Mouse (Mus musculus): ENCODE measurements around the gene Rapsn. TPM values are rescaled to one million over a fixed set of nuclear protein-coding genes. Genes with fewer than 3 reads are reported as not detected.

The Rapsn gene
- polyA plus RNA-seq, 1 experiment: 1.9 TPM

- TF ChIP-seq POLR2A (IDR thresholded peaks at IDR 0.05; ENCODE audit: extremely low read depth, insufficient read depth, low read length) (no peak), CTCF (IDR thresholded peaks at IDR 0.05; ENCODE audit: extremely low read depth, insufficient read depth, low read length) (no peak)
- no peak overlapping the region for H3K4me3 ChIP-seq (ENCODE audit: insufficient read depth, low read length)
- peaks cover 5% of the 10 kb centered on the region; the same call in 1 of the 2 replicates for H3K4me1 ChIP-seq (ENCODE audit: control insufficient read depth, insufficient read depth, low read length)
- H3K27ac ChIP-seq (ENCODE audit: insufficient read depth, low read length): no peak overlapping the region
Measured at GRCm38 (mm10) chr2:91051917-91052316, 16.5 kb downstream of the Rapsn start.

- no peak overlapping the region for H3K27ac ChIP-seq (ENCODE audit: insufficient read depth, low read length)
- peaks cover 5% of the 10 kb centered on the region; the same call in 1 of the 2 replicates for H3K4me1 ChIP-seq (ENCODE audit: control insufficient read depth, insufficient read depth, low read length)
- H3K4me3 ChIP-seq (ENCODE audit: insufficient read depth, low read length): no peak overlapping the region
- TF ChIP-seq POLR2A (IDR thresholded peaks at IDR 0.05; ENCODE audit: extremely low read depth, insufficient read depth, low read length) (no peak), CTCF (IDR thresholded peaks at IDR 0.05; ENCODE audit: extremely low read depth, insufficient read depth, low read length) (no peak)
Measured at GRCm38 (mm10) chr2:91052752-91053151, 17.3 kb downstream of the Rapsn start.

GRCm38 (mm10) chr2:91053181-91053933 is 17.9 kb downstream of the Rapsn start:
- TF ChIP-seq CTCF (IDR thresholded peaks at IDR 0.05; ENCODE audit: extremely low read depth, insufficient read depth, low read length): no peak
- no peak for TF ChIP-seq POLR2A (IDR thresholded peaks at IDR 0.05; ENCODE audit: extremely low read depth, insufficient read depth, low read length)
- Histone ChIP-seq H3K4me3 (ENCODE audit: insufficient read depth, low read length) (peak overlapping the region; percentile 88), H3K4me1 (ENCODE audit: control insufficient read depth, insufficient read depth, low read length) (peaks cover 5% of the 10 kb centered on the region; the same call in 1 of the 2 replicates), H3K27ac (ENCODE audit: insufficient read depth, low read length) (no peak overlapping the region)

DNA sequence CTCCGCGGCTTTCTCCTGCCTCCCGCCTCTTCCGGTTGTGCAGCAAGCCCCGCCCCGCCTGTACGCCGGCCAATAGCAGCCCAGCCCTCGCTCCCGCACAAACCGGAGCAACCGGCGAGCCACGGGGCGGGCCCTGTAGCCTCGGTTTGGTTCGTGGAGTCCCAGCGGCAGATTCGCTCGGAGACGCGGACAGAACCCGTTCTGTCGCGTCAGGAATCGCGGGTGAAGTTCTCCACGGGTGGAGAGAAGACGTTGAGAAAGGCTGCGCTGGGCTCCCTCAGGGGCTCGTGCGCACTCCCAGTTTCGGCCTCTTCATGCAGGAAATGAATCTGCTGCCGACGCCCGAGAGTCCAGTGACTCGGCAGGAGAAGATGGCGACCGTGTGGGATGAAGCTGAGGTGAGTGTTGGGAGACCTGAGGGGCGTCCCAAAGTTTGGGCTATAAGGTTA is 18.5 kb downstream of the Rapsn start, which contains the start of gene Psmc3:
Psmc3 (plus strand) TSS at position 76 of the 449 bp plus-strand sequence.
- H3K4me1 ChIP-seq (ENCODE audit: control insufficient read depth, insufficient read depth, low read length): peaks cover 5% of the 10 kb centered on the region; the same call in 1 of the 2 replicates
- peak within 1 kb of the TSS; percentile 88 for H3K4me3 ChIP-seq (ENCODE audit: insufficient read depth, low read length)
- peak within 1 kb of the TSS; percentile 89 for H3K27ac ChIP-seq (ENCODE audit: insufficient read depth, low read length)
- peak; percentile 87 for TF ChIP-seq POLR2A (IDR thresholded peaks at IDR 0.05; ENCODE audit: extremely low read depth, insufficient read depth, low read length)
- no peak for TF ChIP-seq CTCF (IDR thresholded peaks at IDR 0.05; ENCODE audit: extremely low read depth, insufficient read depth, low read length)

GRCm38 (mm10) chr2:91058435-91058834 is 23.0 kb downstream of the Rapsn start:
- no peak for TF ChIP-seq CTCF (IDR thresholded peaks at IDR 0.05; ENCODE audit: extremely low read depth, insufficient read depth, low read length)
- no peak for TF ChIP-seq POLR2A (IDR thresholded peaks at IDR 0.05; ENCODE audit: extremely low read depth, insufficient read depth, low read length)
- no peak overlapping the region for H3K27ac ChIP-seq (ENCODE audit: insufficient read depth, low read length)
- no peak overlapping the region for H3K4me3 ChIP-seq (ENCODE audit: insufficient read depth, low read length)
- H3K4me1 ChIP-seq (ENCODE audit: control insufficient read depth, insufficient read depth, low read length): peaks cover 9% of the 10 kb centered on the region; the same call in 1 of the 2 replicates

DNA sequence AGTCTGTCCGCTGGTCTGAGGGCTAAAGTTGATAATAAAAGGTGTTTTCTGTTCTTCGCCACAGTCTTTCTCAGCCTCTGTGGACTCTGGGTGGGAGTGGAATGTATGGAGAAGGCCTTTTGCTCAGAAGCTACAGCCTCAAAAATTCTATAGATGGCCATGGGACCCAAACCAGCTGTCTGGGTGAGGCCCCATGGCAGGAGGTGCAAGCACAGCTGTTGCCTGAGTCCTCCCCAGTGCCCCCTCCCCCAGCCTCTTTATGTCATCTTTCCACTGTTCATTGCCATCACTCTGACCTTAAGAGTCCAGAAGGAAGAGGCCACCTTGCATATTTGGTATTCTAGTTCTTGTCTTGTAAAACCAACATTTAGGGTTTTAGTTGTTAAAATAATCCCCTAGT is 24.0 kb downstream of the Rapsn start:
- Histone ChIP-seq H3K27ac (ENCODE audit: insufficient read depth, low read length) (no peak overlapping the region), H3K4me3 (ENCODE audit: insufficient read depth, low read length) (no peak overlapping the region), H3K4me1 (ENCODE audit: control insufficient read depth, insufficient read depth, low read length) (peaks cover 9% of the 10 kb centered on the region; the same call in 1 of the 2 replicates)
- TF ChIP-seq POLR2A (IDR thresholded peaks at IDR 0.05; ENCODE audit: extremely low read depth, insufficient read depth, low read length) (no peak), CTCF (IDR thresholded peaks at IDR 0.05; ENCODE audit: extremely low read depth, insufficient read depth, low read length) (no peak)

GRCm38 (mm10) chr2:91060544-91061355 is 25.3 kb downstream of the Rapsn start:
- TF ChIP-seq CTCF (IDR thresholded peaks at IDR 0.05; ENCODE audit: extremely low read depth, insufficient read depth, low read length) (peak; percentile 87), POLR2A (IDR thresholded peaks at IDR 0.05; ENCODE audit: extremely low read depth, insufficient read depth, low read length) (no peak; the same call in 1 of the 2 replicates)
- Histone ChIP-seq H3K4me3 (ENCODE audit: insufficient read depth, low read length) (no peak overlapping the region), H3K27ac (ENCODE audit: insufficient read depth, low read length) (no peak overlapping the region), H3K4me1 (ENCODE audit: control insufficient read depth, insufficient read depth, low read length) (peaks cover 5% of the 10 kb centered on the region; the same call in 1 of the 2 replicates)

DNA sequence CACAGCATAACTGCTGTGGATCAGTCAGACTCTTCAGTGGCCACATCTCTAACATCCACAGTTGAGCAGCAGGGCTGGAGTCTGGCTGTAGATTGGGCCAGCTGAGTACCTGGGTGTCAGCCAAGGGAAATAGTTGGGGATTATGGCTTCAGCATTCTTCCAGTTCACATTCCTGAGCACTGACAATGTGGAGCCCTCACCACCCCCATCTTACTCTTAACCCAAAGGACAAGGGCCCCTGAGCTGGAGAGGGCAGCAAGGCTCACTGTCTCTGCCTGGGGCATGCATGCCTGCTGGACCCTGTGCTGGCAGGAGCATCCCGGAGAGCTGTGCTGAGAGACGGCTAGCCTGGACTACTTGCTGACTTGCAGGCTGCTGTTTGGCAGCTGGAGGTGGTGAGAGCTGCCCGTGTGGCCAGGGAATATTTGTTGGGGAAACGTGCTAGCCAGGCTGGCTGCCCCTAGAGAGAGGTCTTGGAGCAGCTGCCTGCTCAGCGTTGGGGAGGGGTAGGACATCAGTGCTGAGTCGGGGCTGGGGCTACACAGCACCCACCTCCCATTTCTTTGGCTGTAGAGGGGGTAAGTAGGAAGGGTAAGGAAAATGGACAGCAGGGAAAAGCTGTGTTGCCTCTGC is 26.5 kb downstream of the Rapsn start:
- H3K4me3 ChIP-seq (ENCODE audit: insufficient read depth, low read length): no peak overlapping the region
- no peak for TF ChIP-seq POLR2A (IDR thresholded peaks at IDR 0.05; ENCODE audit: extremely low read depth, insufficient read depth, low read length)
- no peak for TF ChIP-seq CTCF (IDR thresholded peaks at IDR 0.05; ENCODE audit: extremely low read depth, insufficient read depth, low read length)
- H3K4me1 ChIP-seq (ENCODE audit: control insufficient read depth, insufficient read depth, low read length): peaks cover 5% of the 10 kb centered on the region; the same call in 1 of the 2 replicates
- H3K27ac ChIP-seq (ENCODE audit: insufficient read depth, low read length): no peak overlapping the region
